Mouse (Mus musculus) megakaryocyte progenitor cell, adult 5-6 weeks (primary cell): ENCODE results near the gene Gtf3c5. TPM values are rescaled to one million over a fixed set of nuclear protein-coding genes. Genes with fewer than 3 reads are reported as not detected.

Experiments used
- ATAC-seq: replicated peaks from 2 replicates; pipeline ENCODE4 v1.8.0; 2016; ENCODE audit warnings: mild to moderate bottlenecking, moderate TSS enrichment, inconsistent platforms; ENCODE audit not compliant: poor library complexity
- total RNA-seq, 2 experiments: library from RNA; stranded (forward) in 1 of 2; stranded (reverse) in 1 of 2; fragments of 157-497, 149-512 nt in 1 of 2; fragments of 200-1000 nt in 1 of 2; gene quantifications; 2 replicates each; pipeline versions ENCODE4 v1.2.3 to v1.2.4; 2015 to 2017

The Gtf3c5 gene
- total RNA-seq, 2 experiments from 2014 or later, result 11.0 to 19.1 TPM

DNA sequence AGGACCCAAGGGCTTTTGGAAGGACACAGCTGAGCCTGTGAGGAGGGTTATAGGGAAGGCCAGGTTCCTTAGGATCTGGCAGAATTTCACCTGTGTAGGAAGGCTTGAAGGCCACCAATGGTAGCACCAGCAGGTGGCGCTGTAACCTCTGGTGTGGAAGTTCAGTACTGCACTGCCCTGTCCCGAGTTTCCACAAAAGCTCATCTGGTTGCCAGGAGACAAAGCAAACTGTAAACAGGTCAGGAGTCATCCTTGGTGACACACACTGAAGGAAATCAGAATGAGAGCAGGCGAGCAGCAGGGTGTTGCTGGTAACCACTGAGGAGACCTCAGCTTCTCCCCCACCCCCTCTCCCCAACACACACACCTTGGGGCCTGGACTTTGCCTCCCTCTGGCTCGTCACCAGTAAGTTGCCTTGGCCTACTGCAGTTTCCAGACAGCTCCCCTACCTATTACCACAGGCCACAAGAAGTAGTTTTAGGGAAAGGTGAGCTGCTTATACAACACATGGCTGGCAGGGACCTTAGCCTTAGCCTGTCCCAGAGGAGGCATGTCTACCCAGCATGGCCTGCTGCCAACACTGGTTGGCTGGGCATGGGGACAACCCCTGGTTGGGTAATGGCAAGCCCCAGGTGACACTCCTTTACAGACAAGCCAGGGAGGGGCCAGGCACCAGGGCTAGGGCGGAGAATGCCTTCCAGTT lies 66.2 kb downstream of the Gtf3c5 start:
- ATAC-seq, result peak; percentile 71

Other genes with a start within 250 kb of the Gtf3c5 start
- 1.9 and 2.2 TPM in 2 replicates for gene Ppp1r26, start 137.0 kb downstream of the Gtf3c5 start, total RNA-seq (2015)
- 1.1 and 1.6 TPM in 2 replicates for gene Ppp1r26, start 137.0 kb downstream of the Gtf3c5 start, total RNA-seq (2017)
- not detected in 2 replicates for gene 1700007K13Rik, start 117.4 kb downstream of the Gtf3c5 start, total RNA-seq (2015)
- gene 1700007K13Rik, start 117.4 kb downstream of the Gtf3c5 start, total RNA-seq (2017), result not detected in 2 replicates
- gene Mrps2, start 115.7 kb downstream of the Gtf3c5 start, total RNA-seq (2015), result 64.8 and 71.0 TPM in 2 replicates
- 31.2 and 32.5 TPM in 2 replicates for gene Mrps2, start 115.7 kb downstream of the Gtf3c5 start, total RNA-seq (2017)
- not detected in 2 replicates for gene Gbgt1, start 86.9 kb downstream of the Gtf3c5 start, total RNA-seq (2015)
- not detected in 2 replicates for gene Gbgt1, start 86.9 kb downstream of the Gtf3c5 start, total RNA-seq (2017)
- not detected in 2 replicates for gene Gm10134, start 77.7 kb downstream of the Gtf3c5 start, total RNA-seq (2015)
- gene Gm10134, start 77.7 kb downstream of the Gtf3c5 start, total RNA-seq (2017), result not detected in 2 replicates
- gene Ralgds, start 70.6 kb downstream of the Gtf3c5 start, total RNA-seq (2015), result 3.4 and 7.4 TPM in 2 replicates
- gene Ralgds, start 70.6 kb downstream of the Gtf3c5 start, total RNA-seq (2017), result 3.2 and 3.3 TPM in 2 replicates
- not detected in 2 replicates for gene Cel, start 20.3 kb downstream of the Gtf3c5 start, total RNA-seq (2015)
- not detected in 2 replicates for gene Cel, start 20.3 kb downstream of the Gtf3c5 start, total RNA-seq (2017)
- 15.6 and 28.3 TPM in 2 replicates for gene Gfi1b, start 38.2 kb upstream of the Gtf3c5 start, total RNA-seq (2015)
- 10.3 and 13.1 TPM in 2 replicates for gene Gfi1b, start 38.2 kb upstream of the Gtf3c5 start, total RNA-seq (2017)
- gene Tsc1, start 57.5 kb upstream of the Gtf3c5 start, total RNA-seq (2015), result 9.4 and 10.3 TPM in 2 replicates
- gene Tsc1, start 57.5 kb upstream of the Gtf3c5 start, total RNA-seq (2017), result 7.1 and 12.1 TPM in 2 replicates
- gene Spaca9, start 116.0 kb upstream of the Gtf3c5 start, total RNA-seq (2015), result 0.66 and 5.7 TPM in 2 replicates
- 2.4 and 8.4 TPM in 2 replicates for gene Spaca9, start 116.0 kb upstream of the Gtf3c5 start, total RNA-seq (2017)
- gene Ak8, start 116.4 kb upstream of the Gtf3c5 start, total RNA-seq (2015), result 0.30 and 0.93 TPM in 2 replicates
- gene Ak8, start 116.4 kb upstream of the Gtf3c5 start, total RNA-seq (2017), result 0.24 and 0.33 TPM in 2 replicates